Comparison of ENCODE assay signal across 36 mouse cellular contexts in the genomic region with DNA sequence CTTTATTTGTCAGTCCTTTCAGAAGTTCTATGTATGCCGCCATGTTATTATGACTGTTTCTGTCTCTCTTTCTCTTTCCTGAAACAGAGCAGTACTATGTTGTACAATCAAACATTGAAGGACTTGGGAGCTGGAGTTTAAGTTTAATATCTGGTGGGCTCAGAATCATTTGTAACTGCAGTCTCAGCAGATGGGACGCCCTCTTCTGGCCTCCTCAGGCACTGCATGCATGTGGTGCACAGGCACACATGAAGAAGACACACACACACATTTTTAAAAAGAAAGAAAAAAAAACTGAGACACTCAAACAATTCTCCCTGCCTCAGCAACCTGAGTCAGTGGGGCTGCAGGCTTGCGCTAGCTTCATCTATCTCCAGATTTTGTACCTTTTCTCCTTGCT. TPM values are rescaled to one million over a fixed set of nuclear protein-coding genes. Genes with fewer than 3 reads are reported as not detected.
DNase-seq lines count a peak whose midpoint lies in the region; ATAC-seq and TF ChIP-seq lines count a peak whose summit lies in the region.
"Had no signal": no experiment of that assay in that cellular context is flagged by ENCODE, and none has a peak within 500 bp of the region (broad histone marks: within the 10 kb centered on the region; RNA-seq: fewer than 3 reads in every experiment).

No protein-coding gene starts in this region.

- 0 out of 2 replicates have a peak, but pooled peaks have one; percentile 9 for TF ChIP-seq CTCF in heart, adult 2 months (IDR thresholded peaks at IDR 0.05)
- TF ChIP-seq CTCF in liver, adult 2 months (IDR thresholded peaks at IDR 0.05; ENCODE audit: low read depth, low read length) = peak; percentile 18; the same call in 1 of the 2 replicates
- TF ChIP-seq CTCF in testis, adult 2 months (IDR thresholded peaks at IDR 0.05; ENCODE audit: control insufficient read depth, insufficient read depth, insufficient replicate concordance, low read depth, low read length) = peak; percentile 67; the same call in 1 of the 2 replicates
- peak; percentile 13; the same call in 1 of the 2 replicates for TF ChIP-seq CTCF in stomach, postnatal 0 days (IDR thresholded peaks at IDR 0.05; ENCODE audit: low read depth)

- 81% methylated on average over 3 of the region's 3 CpGs for WGBS in heart, adult 2 months
- 86% methylated on average over 3 of the region's 3 CpGs for WGBS in liver, adult 2 months
- WGBS in liver, embryonic 11.5 days = 80% methylated on average over 3 of the region's 3 CpGs
- WGBS in stomach, postnatal 0 days = 73% methylated on average over 3 of the region's 3 CpGs

- H3K9ac ChIP-seq in heart, adult 2 months (ENCODE audit: low read depth, low read length) = no peak overlapping the region
- no peak overlapping the region for H3K9ac ChIP-seq in liver, adult 2 months (ENCODE audit: low read depth, low read length)
- no peak overlapping the region for H3K9ac ChIP-seq in liver, embryonic 11.5 days (ENCODE audit: low read depth, low read length)
- no peak overlapping the region for H3K9ac ChIP-seq in stomach, postnatal 0 days (ENCODE audit: low read length)
- H3K9ac ChIP-seq: kidney, embryonic 15.5 days; liver, embryonic 13.5 days; midbrain, embryonic 13.5 days had no signal

- H3K9me3 ChIP-seq in liver, embryonic 11.5 days (ENCODE audit: control insufficient read depth, low read length) = no peaks in the 10 kb centered on the region
- no peaks in the 10 kb centered on the region for H3K9me3 ChIP-seq in stomach, postnatal 0 days (ENCODE audit: control insufficient read depth, low read length)
- H3K9me3 ChIP-seq: kidney, embryonic 15.5 days; liver, embryonic 13.5 days; midbrain, embryonic 13.5 days had no signal

- no peaks in the 10 kb centered on the region for H3K36me3 ChIP-seq in heart, adult 2 months (ENCODE audit: control insufficient read depth, insufficient read depth, low read length)
- H3K36me3 ChIP-seq in liver, adult 2 months (ENCODE audit: control insufficient read depth, insufficient read depth, low read length) = no peaks in the 10 kb centered on the region
- H3K36me3 ChIP-seq in liver, embryonic 11.5 days (ENCODE audit: control insufficient read depth, insufficient read depth, low read length) = no peaks in the 10 kb centered on the region
- no peaks in the 10 kb centered on the region for H3K36me3 ChIP-seq in testis, adult 2 months (ENCODE audit: control insufficient read depth, insufficient read depth, low read length)
- no peaks in the 10 kb centered on the region for H3K36me3 ChIP-seq in stomach, postnatal 0 days (ENCODE audit: control insufficient read depth, insufficient read depth, low read length)
- H3K36me3 ChIP-seq: kidney, embryonic 15.5 days; liver, embryonic 13.5 days; midbrain, embryonic 13.5 days had no signal

- no peak for TF ChIP-seq EP300 in heart, adult 2 months (IDR thresholded peaks at IDR 0.05; ENCODE audit: insufficient read depth, low read depth, low read length)
- no peak for TF ChIP-seq EP300 in stomach, postnatal 0 days (optimal IDR thresholded peaks at IDR 0.05)

- no peaks in the 10 kb centered on the region for H3K27me3 ChIP-seq in heart, adult 2 months (ENCODE audit: control insufficient read depth, insufficient read depth, low read length)
- no peaks in the 10 kb centered on the region for H3K27me3 ChIP-seq in liver, adult 2 months (ENCODE audit: control insufficient read depth, insufficient read depth, low read length)
- H3K27me3 ChIP-seq in liver, embryonic 11.5 days (replicated peaks; ENCODE audit: control insufficient read depth, insufficient read depth, low read length) = no peaks in the 10 kb centered on the region
- no peaks in the 10 kb centered on the region for H3K27me3 ChIP-seq in testis, adult 2 months (ENCODE audit: control insufficient read depth, insufficient read depth, low read length)
- H3K27me3 ChIP-seq in stomach, postnatal 0 days (ENCODE audit: control insufficient read depth, insufficient read depth, low read length) = no peaks in the 10 kb centered on the region
- H3K27me3 ChIP-seq: kidney, embryonic 15.5 days; liver, embryonic 13.5 days; midbrain, embryonic 13.5 days had no signal

- no peak for DNase-seq in heart, adult 2 months
- no peak for DNase-seq in heart, postnatal 14 days
- DNase-seq in liver, adult 2 months (ENCODE audit: extremely low read depth, low read depth, low spot score) = no peak
- DNase-seq in liver, embryonic 11.5 days (ENCODE audit: low spot score) = no peak
- no peak for DNase-seq in testis, postnatal 14 days (ENCODE audit: low spot score)
- no peak for DNase-seq in stomach, postnatal 0 days (ENCODE audit: low spot score)
- DNase-seq in kidney, adult 11 months = no peak
- DNase-seq: adrenal gland, adult 2 months; adrenal gland, postnatal 36 days; cerebellum, adult 2 months; cerebellum, postnatal 14 days; kidney, adult 18-20 months; kidney, postnatal 25 days; liver, embryonic 13.5 days; retina, postnatal 1 day; right cerebral cortex, postnatal 14 days; thymus, adult 18-20 months; thymus, postnatal 36 days had no signal

- no peak overlapping the region for H3K27ac ChIP-seq in heart, adult 2 months
- no peak overlapping the region for H3K27ac ChIP-seq in liver, adult 2 months (replicated peaks; ENCODE audit: insufficient read depth, low read depth, low read length)
- no peak overlapping the region for H3K27ac ChIP-seq in liver, embryonic 11.5 days (ENCODE audit: low read depth, low read length)
- no peak overlapping the region for H3K27ac ChIP-seq in testis, adult 2 months (ENCODE audit: control insufficient read depth, insufficient read depth, low read depth, low read length)
- H3K27ac ChIP-seq in stomach, postnatal 0 days (replicated peaks) = no peak overlapping the region
- H3K27ac ChIP-seq: kidney, embryonic 15.5 days; liver, embryonic 13.5 days; macrophage; midbrain, embryonic 13.5 days had no signal

- H3K4me1 ChIP-seq in heart, adult 2 months (ENCODE audit: control insufficient read depth, insufficient read depth, low read length) = peaks cover 1% of the 10 kb centered on the region; the same call in 1 of the 2 replicates
- no peaks in the 10 kb centered on the region for H3K4me1 ChIP-seq in liver, adult 2 months (ENCODE audit: control insufficient read depth, insufficient read depth, low read length)
- peaks cover 5% of the 10 kb centered on the region; the same call in 1 of the 2 replicates for H3K4me1 ChIP-seq in liver, embryonic 11.5 days (replicated peaks; ENCODE audit: control insufficient read depth, insufficient read depth, low read length)
- no peaks in the 10 kb centered on the region for H3K4me1 ChIP-seq in testis, adult 2 months (ENCODE audit: control insufficient read depth, insufficient read depth, low read length)
- H3K4me1 ChIP-seq in stomach, postnatal 0 days (replicated peaks; ENCODE audit: control insufficient read depth, insufficient read depth) = no peaks in the 10 kb centered on the region
- H3K4me1 ChIP-seq: midbrain, embryonic 13.5 days had no signal

- intact Hi-C loops in heart, adult 2 months (cut with DNase I) = no loop called here
- intact Hi-C loops in heart, postnatal 14 days (cut with DNase I) = no loop called here

- H3K4me2 ChIP-seq in liver, embryonic 11.5 days = no peak overlapping the region
- H3K4me2 ChIP-seq in stomach, postnatal 0 days (replicated peaks; ENCODE audit: low read depth) = no peak overlapping the region
- H3K4me2 ChIP-seq: kidney, embryonic 15.5 days; liver, embryonic 13.5 days; midbrain, embryonic 13.5 days had no signal

- no peak for ATAC-seq in liver, embryonic 11.5 days (replicated peaks; ENCODE audit: low FRiP score)
- no peak for ATAC-seq in stomach, postnatal 0 days (ENCODE audit: low FRiP score, low TSS enrichment)
- ATAC-seq: forebrain, embryonic 16.5 days; midbrain, embryonic 13.5 days had no signal

- no peak overlapping the region for H3K4me3 ChIP-seq in heart, adult 2 months
- H3K4me3 ChIP-seq in liver, adult 2 months (ENCODE audit: insufficient read depth, low read depth, low read length) = no peak overlapping the region
- H3K4me3 ChIP-seq in liver, embryonic 11.5 days (ENCODE audit: low read depth, low read length) = no peak overlapping the region
- no peak overlapping the region for H3K4me3 ChIP-seq in testis, adult 2 months (ENCODE audit: control insufficient read depth, low read depth, low read length)
- no peak overlapping the region for H3K4me3 ChIP-seq in stomach, postnatal 0 days (ENCODE audit: low read depth, low read length)
- H3K4me3 ChIP-seq: erythroblast, embryonic 14.5 days; kidney, embryonic 15.5 days; liver, embryonic 13.5 days; midbrain, embryonic 13.5 days had no signal

- H3K79me2 ChIP-seq in heart, adult 2 months (replicated peaks; ENCODE audit: control insufficient read depth, insufficient read depth, low read length) = no peaks in the 10 kb centered on the region
- H3K79me2 ChIP-seq in liver, adult 2 months (ENCODE audit: control insufficient read depth, insufficient read depth, low read length) = no peaks in the 10 kb centered on the region

- TF ChIP-seq POLR2A in heart, adult 2 months (IDR thresholded peaks at IDR 0.05; ENCODE audit: insufficient read depth, low read depth, low read length) = no peak
- no peak for TF ChIP-seq POLR2A in liver, adult 2 months (IDR thresholded peaks at IDR 0.05; ENCODE audit: extremely low read depth, insufficient read depth, low read length)
- TF ChIP-seq POLR2A in testis, adult 2 months (IDR thresholded peaks at IDR 0.05; ENCODE audit: control insufficient read depth, low read depth, low read length) = no peak

RNA-seq across cellular contexts. Expression of a gene that starts 20.9 kb away (rescaled TPM):
- 1 to 10 TPM; 8.6 to 9.8 TPM for total RNA-seq in heart, adult 2 months (2021)
- polyA plus RNA-seq in heart, adult 2 months (2012; rRNA removed) = 8.8 and 9.7 TPM in 2 replicates
- total RNA-seq in heart, postnatal 14 days (2021) = 10 to 100 TPM in 1 of 2 experiments, 1 to 10 TPM in 1; 8.9 to 10.2 TPM
- 6.0 and 6.5 TPM in 2 replicates for total RNA-seq in liver, adult 2 months (2014; rRNA removed)
- polyA plus RNA-seq in liver, adult 2 months (2012; rRNA removed) = 7.6 and 10.1 TPM in 2 replicates
- 14.3 and 14.7 TPM in 2 replicates for polyA plus RNA-seq in liver, embryonic 11.5 days (2014; fragmentation: Nextera tagmentation; extraction: Ambion mirVana)
- polyA plus RNA-seq in testis, adult 2 months (2012; rRNA removed) = 33.5 and 33.9 TPM in 2 replicates
- 19.0 and 19.1 TPM in 2 replicates for polyA plus RNA-seq in stomach, postnatal 0 days (2015; fragmentation: Nextera tagmentation; extraction: Ambion mirVana)

RNA-seq across cellular contexts. Expression of a gene that starts 20.9 kb away (rescaled TPM):
- 10 to 100 TPM; 21.0 to 21.2 TPM for total RNA-seq in heart, adult 2 months (2021)
- polyA plus RNA-seq in heart, adult 2 months (2012; rRNA removed) = 12.4 and 23.2 TPM in 2 replicates
- total RNA-seq in heart, postnatal 14 days (2021) = 10 to 100 TPM; 18.8 to 24.5 TPM
- total RNA-seq in liver, adult 2 months (2014; rRNA removed) = 37.7 and 40.5 TPM in 2 replicates
- polyA plus RNA-seq in liver, adult 2 months (2012; rRNA removed) = 17.5 and 19.0 TPM in 2 replicates
- polyA plus RNA-seq in liver, embryonic 11.5 days (2014; fragmentation: Nextera tagmentation; extraction: Ambion mirVana) = 57.1 and 63.0 TPM in 2 replicates
- 7.6 and 8.5 TPM in 2 replicates for polyA plus RNA-seq in testis, adult 2 months (2012; rRNA removed)
- 69.8 and 71.8 TPM in 2 replicates for polyA plus RNA-seq in stomach, postnatal 0 days (2015; fragmentation: Nextera tagmentation; extraction: Ambion mirVana)

RNA-seq across cellular contexts. Expression of a gene that starts 41.3 kb away (rescaled TPM):
- 10 to 100 TPM; 26.3 to 27.3 TPM for total RNA-seq in heart, adult 2 months (2021)
- 9.6 and 15.3 TPM in 2 replicates for polyA plus RNA-seq in heart, adult 2 months (2012; rRNA removed)
- total RNA-seq in heart, postnatal 14 days (2021) = 10 to 100 TPM; 31.9 to 32.9 TPM
- total RNA-seq in liver, adult 2 months (2014; rRNA removed) = 11.0 and 11.8 TPM in 2 replicates
- 5.8 and 6.3 TPM in 2 replicates for polyA plus RNA-seq in liver, adult 2 months (2012; rRNA removed)
- polyA plus RNA-seq in liver, embryonic 11.5 days (2014; fragmentation: Nextera tagmentation; extraction: Ambion mirVana) = 30.0 and 32.9 TPM in 2 replicates
- 6.9 and 7.3 TPM in 2 replicates for polyA plus RNA-seq in testis, adult 2 months (2012; rRNA removed)
- 22.2 and 23.6 TPM in 2 replicates for polyA plus RNA-seq in stomach, postnatal 0 days (2015; fragmentation: Nextera tagmentation; extraction: Ambion mirVana)

RNA-seq across cellular contexts. Expression of a gene that starts 44.9 kb away (rescaled TPM):
- 1 to 10 TPM; 3.9 to 4.7 TPM for total RNA-seq in heart, adult 2 months (2021)
- 9.1 and 9.5 TPM in 2 replicates for polyA plus RNA-seq in heart, adult 2 months (2012; rRNA removed)
- total RNA-seq in heart, postnatal 14 days (2021) = 1 to 10 TPM; 5.8 to 7.3 TPM
- total RNA-seq in liver, adult 2 months (2014; rRNA removed) = 4.1 and 5.3 TPM in 2 replicates
- polyA plus RNA-seq in liver, adult 2 months (2012; rRNA removed) = 3.1 and 5.9 TPM in 2 replicates
- polyA plus RNA-seq in liver, embryonic 11.5 days (2014; fragmentation: Nextera tagmentation; extraction: Ambion mirVana) = 34.4 and 35.4 TPM in 2 replicates
- polyA plus RNA-seq in testis, adult 2 months (2012; rRNA removed) = 4.1 and 4.5 TPM in 2 replicates
- 8.2 TPM in 2 replicates for polyA plus RNA-seq in stomach, postnatal 0 days (2015; fragmentation: Nextera tagmentation; extraction: Ambion mirVana)

RNA-seq across cellular contexts. Expression of a gene that starts 59.2 kb away (rescaled TPM):
- not detected for total RNA-seq in heart, adult 2 months (2021)
- polyA plus RNA-seq in heart, adult 2 months (2012; rRNA removed) = not detected in 2 replicates
- not detected for total RNA-seq in heart, postnatal 14 days (2021)
- total RNA-seq in liver, adult 2 months (2014; rRNA removed) = not detected in 2 replicates
- not detected in 2 replicates for polyA plus RNA-seq in liver, adult 2 months (2012; rRNA removed)
- 0.62 and 1.2 TPM in 2 replicates for polyA plus RNA-seq in liver, embryonic 11.5 days (2014; fragmentation: Nextera tagmentation; extraction: Ambion mirVana)
- 1.6 and 1.9 TPM in 2 replicates for polyA plus RNA-seq in testis, adult 2 months (2012; rRNA removed)
- polyA plus RNA-seq in stomach, postnatal 0 days (2015; fragmentation: Nextera tagmentation; extraction: Ambion mirVana) = not detected in 2 replicates
- total RNA-seq: adrenal gland, adult 2 months; adrenal gland, postnatal 36 days; gastrocnemius, adult 8-10 months; heart, postnatal 25 days; layer of hippocampus, adult 18-20 months; layer of hippocampus, postnatal 25 days had no signal
- polyA plus RNA-seq: adrenal gland, adult 2 months; brain, embryonic 14.5 days; cerebellum, adult 2 months; cortical plate, adult 2 months; embryonic facial prominence, embryonic 14.5 days; erythroblast, embryonic 14.5 days; forebrain, embryonic 16.5 days; gonadal fat pad, adult 2 months; heart, embryonic 14.5 days; hindbrain, embryonic 11.5 days; kidney, embryonic 15.5 days; midbrain, embryonic 13.5 days; neural tube, embryonic 14.5 days; small intestine, adult 2 months had no signal

Comparison
In these comparisons a context has a peak if more than half of its experiments do, and no peak if none do; other contexts are left out.
1. CTCF ChIP-seq: peak in every context shown above with its lines; median percentile 67 in testis, adult 2 months; 18 in liver, adult 2 months; 13 in stomach, postnatal 0 days; 9 in heart, adult 2 months.